Mouse (Mus musculus) liver, postnatal 0 days (tissue): ENCODE data around the gene 4930449I24Rik. TPM values are rescaled to one million over a fixed set of nuclear protein-coding genes. Genes with fewer than 3 reads are reported as not detected.

Experiments
- polyA plus RNA-seq: library from polyadenylated mRNA; unstranded; fragments of >200 nt; fragmentation: Nextera tagmentation; extraction: Ambion mirVana; gene quantifications from 2 replicates; pipeline ENCODE4 v1.2.1, GENCODE M21; 2015

Gene 4930449I24Rik
- polyA plus RNA-seq, 1 experiment from 2014 or later: not detected

Other genes with a start within 250 kb of the 4930449I24Rik start
- gene Wasf3, start 117.4 kb upstream of the 4930449I24Rik start, polyA plus RNA-seq: not detected in 2 replicates
- not detected in 2 replicates for gene Gm6408, start 20.4 kb upstream of the 4930449I24Rik start, polyA plus RNA-seq
- not detected in 2 replicates for gene Gm6370, start 11.0 kb upstream of the 4930449I24Rik start, polyA plus RNA-seq
- gene Gm3402, start 11.7 kb downstream of the 4930449I24Rik start, polyA plus RNA-seq: not detected in 2 replicates
- not detected in 2 replicates for gene Gm3404, start 23.4 kb downstream of the 4930449I24Rik start, polyA plus RNA-seq
- not detected in 2 replicates for gene Gm3409, start 35.2 kb downstream of the 4930449I24Rik start, polyA plus RNA-seq
- gene Gm3415, start 53.7 kb downstream of the 4930449I24Rik start, polyA plus RNA-seq: not detected in 2 replicates
- 0.26 and 0.41 TPM in 2 replicates for gene Gpr12, start 82.8 kb downstream of the 4930449I24Rik start, polyA plus RNA-seq